Mouse (Mus musculus) neural tube, embryonic 13.5 days (tissue): ENCODE data around the gene Fam71f1. TPM values are rescaled to one million over a fixed set of nuclear protein-coding genes. Genes with fewer than 3 reads are reported as not detected.

Experiments used
- ATAC-seq: fragments of 200-750 bp; cut with Nextera tagmentation; 2 replicates; pipeline ENCODE4 v1.8.0; 2017; ENCODE audit warnings: low read depth, mild to moderate bottlenecking, moderate TSS enrichment, moderate library complexity
- H3K27ac ChIP-seq: fragments of 300-500 bp; sonication (generic); replicated peaks from 2 replicates; pipeline ENCODE4 v1.5.1; 2015; ENCODE audit warnings: moderate library complexity, mild to moderate bottlenecking, inconsistent platforms
- H3K27me3 ChIP-seq: fragments of 300-500 bp; sonication (generic); 2 replicates; pipeline ENCODE4 v1.6.1; 2015; ENCODE audit warnings: mild to moderate bottlenecking, inconsistent platforms
- H3K36me3 ChIP-seq: fragments of 300-500 bp; sonication (generic); 2 replicates; pipeline ENCODE4 v1.6.1; 2015; ENCODE audit warnings: mild to moderate bottlenecking, inconsistent platforms
- H3K4me1 ChIP-seq: fragments of 300-500 bp; sonication (generic); replicated peaks from 2 replicates; pipeline ENCODE4 v1.6.1; 2015; ENCODE audit warnings: inconsistent platforms
- H3K4me2 ChIP-seq: fragments of 300-500 bp; sonication (generic); 2 replicates; pipeline ENCODE4 v1.6.1; 2015; ENCODE audit warnings: inconsistent platforms, mild to moderate bottlenecking, moderate library complexity
- H3K4me3 ChIP-seq: fragments of 300-500 bp; sonication (generic); 2 replicates; pipeline ENCODE4 v1.5.1; 2015; ENCODE audit warnings: mild to moderate bottlenecking, inconsistent platforms
- H3K9ac ChIP-seq: fragments of 300-500 bp; sonication (generic); 2 replicates; pipeline ENCODE4 v1.6.1; 2015; ENCODE audit warnings: moderate library complexity, mild to moderate bottlenecking, inconsistent platforms
- H3K9me3 ChIP-seq: fragments of 300-500 bp; sonication (generic); 2 replicates; pipeline ENCODE4 v1.6.1; 2016; ENCODE audit warnings: inconsistent platforms
- WGBS: fragments of 180-500 bp; shearing (Covaris S2); methylation state at CpG from one replicate; pipeline ENCODE4 v1.1.7; 2015; 5-methylcytosine and 5-hydroxymethylcytosine counted together
- polyA plus RNA-seq: library from polyadenylated mRNA; unstranded; fragments of >200 nt; fragmentation: Nextera tagmentation; extraction: Ambion mirVana; gene quantifications from 2 replicates; pipeline ENCODE4 v1.2.1, GENCODE M21; 2015

Fam71f1 gene
- polyA plus RNA-seq, 1 experiment from 2014 or later = not detected

DNA sequence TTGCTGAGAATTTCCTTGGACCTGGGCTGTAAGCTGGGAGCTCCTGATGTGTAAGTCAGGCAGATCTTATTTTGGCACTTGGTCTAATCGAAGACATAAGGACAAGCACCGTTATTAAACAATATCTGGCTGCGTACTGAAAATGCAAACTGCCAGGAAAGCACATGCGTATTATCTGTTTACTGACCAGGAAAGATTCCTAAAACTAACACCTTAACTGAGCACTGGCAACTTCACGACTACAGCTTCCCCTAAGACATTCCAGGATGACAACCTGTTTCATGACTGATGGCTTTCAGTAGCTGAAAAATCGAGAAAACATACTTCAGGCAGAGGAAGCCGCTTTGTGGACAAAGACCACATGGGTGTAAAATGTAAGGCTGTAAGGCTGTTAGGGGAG is 28.2 kb downstream of the Fam71f1 start:
- H3K9me3 ChIP-seq = no peaks in the 10 kb centered on the region
- H3K4me2 ChIP-seq = peak overlapping the region; percentile 77
- H3K4me1 ChIP-seq = peaks cover 16% of the 10 kb centered on the region
- H3K27ac ChIP-seq = peak overlapping the region; percentile 86
- H3K9ac ChIP-seq = peak overlapping the region; percentile 76
- H3K27me3 ChIP-seq = no peaks in the 10 kb centered on the region
- peak overlapping the region; percentile 67 for H3K4me3 ChIP-seq
- H3K36me3 ChIP-seq = no peaks in the 10 kb centered on the region
- 36% methylated on average over 7 of the region's 7 CpGs for WGBS
- no peak for ATAC-seq

DNA sequence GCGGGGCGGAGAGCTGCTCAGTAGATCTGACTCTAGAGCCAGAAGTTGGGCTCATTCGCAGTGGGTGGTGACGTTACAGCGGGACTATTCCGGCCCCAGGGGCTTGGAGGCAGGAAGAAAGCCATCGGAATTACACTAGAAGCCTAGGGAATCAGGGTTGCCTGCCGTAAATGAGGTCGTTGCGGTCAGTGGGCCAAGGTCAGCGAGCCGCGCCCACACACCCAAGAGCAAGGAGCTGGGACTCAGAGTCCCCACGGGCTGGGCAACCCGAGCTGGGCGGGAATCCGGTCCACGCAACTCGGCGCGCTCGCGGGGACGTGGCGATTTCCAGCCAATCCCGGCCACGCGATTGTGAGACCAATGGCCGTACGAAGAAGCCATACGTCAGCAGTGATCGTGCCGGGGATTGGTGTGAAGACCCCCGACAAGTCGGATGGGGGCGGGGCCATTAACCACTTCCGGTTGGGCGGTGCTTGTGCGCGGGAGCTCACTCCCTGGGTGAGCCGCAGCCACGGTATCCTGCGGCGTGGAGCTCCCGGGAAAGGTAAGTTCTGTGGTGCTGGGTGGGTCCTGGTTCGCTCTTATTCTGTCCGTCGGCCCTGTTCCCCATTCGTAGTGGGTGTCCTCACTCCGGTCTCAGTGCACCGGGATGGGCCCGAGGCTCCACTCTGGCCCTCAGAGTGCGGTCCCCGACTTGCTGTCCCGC is 28.9 kb downstream of the Fam71f1 start, which contains the start of gene Calu:
Gene Calu, plus strand, starts transcription at position 405 of the 706 bp plus-strand sequence.
- under 1% methylated on average over 55 of the region's 55 CpGs for WGBS
- Histone ChIP-seq H3K4me3 (peak within 1 kb of the TSS; percentile 67), H3K27ac (peak within 1 kb of the TSS; percentile 86), H3K4me2 (peak within 1 kb of the TSS; percentile 77), H3K9me3 (no peaks in the 10 kb centered on the region), H3K27me3 (no peaks in the 10 kb centered on the region), H3K4me1 (peaks cover 16% of the 10 kb centered on the region), H3K36me3 (no peaks in the 10 kb centered on the region), H3K9ac (peak within 1 kb of the TSS; percentile 81)
- ATAC-seq = peak; percentile 99

DNA sequence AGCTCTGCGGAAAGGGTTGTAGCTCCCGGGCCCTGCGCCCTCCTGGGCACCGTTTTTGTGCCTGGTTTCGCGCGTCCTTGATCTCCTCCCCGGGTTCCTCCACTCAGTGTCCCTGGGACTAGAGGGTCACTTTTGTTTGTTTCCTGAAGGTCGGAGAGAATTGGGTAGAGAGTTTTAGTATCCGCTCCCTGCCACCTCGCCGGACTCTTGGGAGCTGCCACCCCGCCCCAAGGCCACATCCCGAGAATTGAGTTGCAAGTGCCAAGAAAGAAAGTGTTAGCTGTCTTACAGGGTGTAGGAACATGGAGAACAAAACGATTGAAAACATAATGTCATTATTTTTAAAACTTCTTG is 29.4 kb downstream of the Fam71f1 start:
- no peaks in the 10 kb centered on the region for H3K9me3 ChIP-seq
- no peaks in the 10 kb centered on the region for H3K36me3 ChIP-seq
- H3K9ac ChIP-seq = peak overlapping the region; percentile 81
- WGBS = under 1% methylated on average over 15 of the region's 15 CpGs
- H3K4me3 ChIP-seq = peak overlapping the region; percentile 67
- peaks cover 16% of the 10 kb centered on the region for H3K4me1 ChIP-seq
- H3K4me2 ChIP-seq = peak overlapping the region; percentile 74
- ATAC-seq = no peak; the same call in 1 of the 2 replicates
- H3K27me3 ChIP-seq = no peaks in the 10 kb centered on the region
- peak overlapping the region; percentile 78 for H3K27ac ChIP-seq

DNA sequence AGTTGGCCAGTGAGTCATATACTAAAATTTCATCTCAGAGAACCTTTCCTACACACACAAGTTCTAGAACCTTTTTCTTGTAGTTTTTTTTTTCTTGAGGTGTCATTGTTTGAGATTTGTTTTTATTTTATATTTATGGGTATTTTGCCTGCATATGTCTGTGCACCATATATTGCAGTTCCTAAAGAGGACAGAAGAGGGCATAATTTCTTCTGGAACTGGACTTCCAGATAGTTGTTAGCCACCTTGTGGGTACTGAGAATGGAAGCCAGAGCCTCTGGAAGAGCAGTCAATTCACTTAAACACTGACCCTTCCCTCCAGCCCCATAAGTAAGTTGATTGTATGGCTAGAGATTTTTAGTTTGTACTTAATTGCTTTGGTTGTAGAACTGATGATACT is 32.7 kb downstream of the Fam71f1 start:
- H3K9ac ChIP-seq = no peak overlapping the region
- no peak for ATAC-seq
- H3K9me3 ChIP-seq = no peaks in the 10 kb centered on the region
- peaks cover 4% of the 10 kb centered on the region; the same call in 1 of the 2 replicates for H3K36me3 ChIP-seq
- no peak overlapping the region for H3K27ac ChIP-seq
- no peaks in the 10 kb centered on the region for H3K27me3 ChIP-seq
- H3K4me3 ChIP-seq = no peak overlapping the region
- no peak overlapping the region for H3K4me2 ChIP-seq
- peaks cover 16% of the 10 kb centered on the region for H3K4me1 ChIP-seq

DNA sequence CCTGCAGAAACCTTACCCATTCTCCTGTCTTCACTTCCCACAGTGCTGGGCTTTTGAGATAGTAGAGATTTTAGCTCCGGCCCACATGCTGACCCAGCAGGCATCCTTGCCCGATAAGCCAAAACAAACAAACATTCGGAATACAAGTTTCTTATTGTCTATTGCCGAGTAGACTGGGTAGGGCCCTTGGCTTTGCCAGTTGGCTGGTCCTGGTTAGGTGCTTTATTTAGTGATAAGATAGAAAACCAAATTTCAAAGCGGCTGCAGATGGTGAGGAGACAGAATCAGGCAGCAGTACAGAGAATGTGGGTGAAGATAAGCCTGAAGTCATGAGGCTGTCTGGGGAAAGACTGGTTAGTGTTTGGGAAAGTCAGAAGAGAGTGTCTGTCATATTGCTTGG is 33.9 kb downstream of the Fam71f1 start:
- no peaks in the 10 kb centered on the region for H3K27me3 ChIP-seq
- no peak overlapping the region for H3K9ac ChIP-seq
- peaks cover 13% of the 10 kb centered on the region for H3K36me3 ChIP-seq
- H3K4me2 ChIP-seq = no peak overlapping the region
- no peak for ATAC-seq
- no peak overlapping the region for H3K27ac ChIP-seq
- no peaks in the 10 kb centered on the region for H3K9me3 ChIP-seq
- H3K4me3 ChIP-seq = no peak overlapping the region
- WGBS = 61% methylated on average over 5 of the region's 5 CpGs
- peaks cover 9% of the 10 kb centered on the region for H3K4me1 ChIP-seq

DNA sequence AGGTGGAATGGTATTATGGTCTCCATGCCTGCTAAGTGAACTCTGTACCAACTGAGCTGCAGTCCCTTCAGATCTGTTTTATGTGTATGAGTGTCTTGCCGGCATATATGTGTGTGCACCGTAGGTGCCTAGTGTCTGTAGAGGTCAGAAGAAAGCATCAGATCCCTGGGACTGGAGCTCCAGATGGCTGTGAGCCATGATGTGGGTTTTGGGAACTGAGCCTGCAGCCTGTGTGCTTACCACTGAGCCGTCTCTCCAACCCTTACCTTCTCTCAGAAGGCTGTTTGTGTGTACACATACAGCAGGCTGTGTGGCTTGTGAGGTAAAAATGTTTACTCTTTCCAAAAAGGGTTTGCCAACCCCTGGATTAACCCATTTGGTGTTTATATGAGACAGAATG is 40.4 kb downstream of the Fam71f1 start:
- no peak overlapping the region for H3K4me2 ChIP-seq
- H3K27ac ChIP-seq = no peak overlapping the region
- ATAC-seq = no peak
- H3K36me3 ChIP-seq = peaks cover 29% of the 10 kb centered on the region
- no peak overlapping the region for H3K9ac ChIP-seq
- H3K4me1 ChIP-seq = peaks cover 10% of the 10 kb centered on the region; the same call in 1 of the 2 replicates
- WGBS = 91% methylated on average over 3 of the region's 3 CpGs
- H3K4me3 ChIP-seq = no peak overlapping the region
- H3K9me3 ChIP-seq = no peaks in the 10 kb centered on the region
- H3K27me3 ChIP-seq = no peaks in the 10 kb centered on the region

DNA sequence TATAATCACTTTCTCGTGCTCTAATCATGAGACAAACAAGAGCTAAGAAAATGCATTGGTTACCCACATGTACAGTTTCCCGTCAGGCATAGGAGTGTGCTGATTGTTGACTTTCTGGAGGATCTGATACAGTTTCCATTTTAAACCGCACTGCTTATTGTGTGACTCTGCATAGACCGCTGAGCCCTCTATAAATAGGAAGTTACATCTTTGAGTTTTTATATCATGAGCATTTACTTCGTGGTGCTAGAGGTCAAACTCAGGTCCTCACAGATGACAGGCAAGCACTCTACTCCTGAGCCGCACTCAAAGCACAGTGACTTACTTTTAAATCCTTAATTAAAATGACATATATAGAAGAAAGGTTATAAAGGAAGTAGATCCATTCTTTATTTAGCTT is 41.3 kb downstream of the Fam71f1 start:
- Histone ChIP-seq H3K36me3 (peaks cover 29% of the 10 kb centered on the region), H3K4me2 (no peak overlapping the region), H3K27ac (no peak overlapping the region), H3K9ac (no peak overlapping the region), H3K9me3 (no peaks in the 10 kb centered on the region), H3K27me3 (no peaks in the 10 kb centered on the region), H3K4me1 (peaks cover 10% of the 10 kb centered on the region; the same call in 1 of the 2 replicates), H3K4me3 (no peak overlapping the region)
- no peak for ATAC-seq
- 90% methylated on average over 6 of the region's 6 CpGs for WGBS

DNA sequence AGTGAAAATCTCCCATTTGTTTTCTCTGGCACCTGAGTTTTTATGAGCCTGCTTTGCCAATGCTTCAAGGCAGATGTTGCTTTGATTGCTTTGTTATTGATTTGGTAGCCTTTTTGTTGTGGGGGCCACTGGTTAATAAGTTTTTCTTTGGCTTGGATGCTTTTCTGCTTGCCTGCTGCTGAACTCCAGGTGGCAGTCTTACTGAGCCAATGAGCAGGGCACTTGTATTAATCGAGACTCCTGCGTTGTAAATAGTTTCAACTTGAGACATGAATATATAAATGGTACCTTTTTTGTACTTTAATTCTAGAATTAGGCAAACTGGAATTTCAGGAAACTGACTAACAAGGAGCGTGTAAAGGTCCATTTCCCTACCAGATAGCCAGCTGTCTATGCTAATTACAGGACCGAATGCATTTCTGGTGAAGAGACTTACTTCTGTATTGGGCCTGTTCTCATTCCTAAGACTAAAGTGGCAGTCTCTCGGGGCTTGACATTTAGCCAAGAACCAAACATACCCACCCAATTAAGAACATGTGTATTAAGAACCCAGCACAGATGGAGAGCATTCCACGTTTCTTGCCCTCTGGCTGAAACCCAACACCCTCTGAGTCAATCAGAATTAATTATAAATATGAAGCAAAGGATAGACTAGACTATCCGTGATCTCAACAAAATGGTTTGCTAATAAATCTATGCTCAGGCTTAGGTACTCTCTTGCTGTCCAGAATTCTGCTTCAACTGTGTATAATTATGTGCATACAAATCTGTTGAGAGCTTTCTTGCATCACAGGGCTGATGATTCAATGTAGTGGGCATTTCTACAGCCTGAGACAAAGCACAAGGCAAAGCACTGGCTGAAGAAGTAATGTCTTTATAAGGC is 43.5 kb downstream of the Fam71f1 start:
- no peak overlapping the region for H3K4me2 ChIP-seq
- no peak overlapping the region for H3K9ac ChIP-seq
- H3K27ac ChIP-seq = peak overlapping the region; percentile 33; the same call in 1 of the 2 replicates
- peaks cover 34% of the 10 kb centered on the region for H3K36me3 ChIP-seq
- no peak for ATAC-seq
- WGBS = 58% methylated on average over 7 of the region's 7 CpGs
- H3K4me1 ChIP-seq = peaks cover 10% of the 10 kb centered on the region; the same call in 1 of the 2 replicates
- no peaks in the 10 kb centered on the region for H3K27me3 ChIP-seq
- H3K4me3 ChIP-seq = no peak overlapping the region
- no peaks in the 10 kb centered on the region for H3K9me3 ChIP-seq

DNA sequence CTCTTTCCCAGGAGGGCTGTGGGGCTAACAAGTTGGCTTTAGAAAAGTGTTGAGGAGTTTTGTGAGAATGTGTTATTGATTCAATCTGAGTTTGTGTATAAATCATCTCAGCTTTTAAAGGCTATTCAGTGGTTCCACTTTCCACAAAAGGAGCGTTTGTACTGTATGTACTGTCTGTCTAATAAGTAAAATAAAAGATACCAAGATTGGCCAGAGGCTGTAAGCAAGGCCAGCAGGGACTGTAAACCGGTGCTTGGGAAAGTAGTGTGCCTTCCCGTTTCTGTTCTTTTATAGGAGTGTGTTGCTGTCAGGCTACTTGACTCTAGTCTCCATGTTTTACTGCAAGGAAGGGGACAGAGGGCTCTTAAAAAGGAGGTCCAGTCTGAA is 44.2 kb downstream of the Fam71f1 start:
- WGBS = 75% methylated on average over 3 of the region's 3 CpGs
- Histone ChIP-seq H3K9me3 (no peaks in the 10 kb centered on the region), H3K4me3 (no peak overlapping the region), H3K9ac (no peak overlapping the region), H3K36me3 (peaks cover 35% of the 10 kb centered on the region), H3K4me1 (peaks cover 10% of the 10 kb centered on the region; the same call in 1 of the 2 replicates), H3K4me2 (no peak overlapping the region), H3K27me3 (no peaks in the 10 kb centered on the region), H3K27ac (0 out of 2 replicates have a peak overlapping the region, but pooled peaks have one; percentile 33)
- ATAC-seq = no peak

DNA sequence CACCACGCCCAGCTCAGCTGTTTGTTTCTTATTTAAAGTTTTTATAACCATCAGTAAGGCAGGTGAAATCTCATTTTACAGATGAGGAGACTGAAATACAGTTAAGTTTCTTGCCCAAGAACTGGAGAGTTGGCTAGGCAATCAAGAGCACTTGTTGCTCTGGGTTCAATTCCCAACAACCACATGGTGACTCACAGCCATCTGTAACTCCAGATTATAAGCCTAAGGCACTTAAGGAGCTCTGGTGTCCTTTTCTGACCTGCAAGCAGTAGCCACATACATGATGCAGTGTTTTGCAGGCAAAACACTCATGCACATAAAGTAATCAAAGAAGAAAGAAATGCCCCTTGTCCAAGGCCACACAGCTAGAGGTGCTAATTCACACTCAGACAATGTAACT is 46.3 kb downstream of the Fam71f1 start:
- Histone ChIP-seq H3K4me3 (no peak overlapping the region), H3K36me3 (peaks cover 39% of the 10 kb centered on the region), H3K9me3 (no peaks in the 10 kb centered on the region), H3K4me1 (peaks cover 10% of the 10 kb centered on the region; the same call in 1 of the 2 replicates), H3K4me2 (no peak overlapping the region), H3K27me3 (no peaks in the 10 kb centered on the region), H3K9ac (no peak overlapping the region), H3K27ac (no peak overlapping the region)
- 93% methylated on average over 1 of the region's 1 CpGs for WGBS
- no peak for ATAC-seq

DNA sequence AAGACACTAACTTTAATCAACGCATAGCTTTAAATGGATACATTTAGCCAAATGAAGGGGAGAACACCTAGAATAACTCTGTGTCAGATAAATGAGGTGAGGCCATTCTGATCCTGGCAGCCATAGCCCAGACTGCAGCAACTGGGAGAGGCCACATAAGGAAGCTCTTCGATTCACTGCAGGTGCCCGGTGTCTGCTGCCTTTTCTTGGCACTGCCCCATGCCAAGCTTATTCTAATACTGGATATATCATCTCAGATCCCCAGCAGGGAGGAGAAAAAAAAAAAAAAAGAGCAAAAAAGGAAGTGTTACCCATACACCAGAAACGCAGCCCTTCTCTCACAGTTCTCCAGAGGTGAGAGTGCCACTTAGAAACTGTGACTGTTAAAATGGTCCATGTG is 58.4 kb downstream of the Fam71f1 start:
- H3K9me3 ChIP-seq = no peaks in the 10 kb centered on the region
- no peaks in the 10 kb centered on the region for H3K4me1 ChIP-seq
- H3K4me3 ChIP-seq = no peak overlapping the region
- ATAC-seq = no peak
- H3K9ac ChIP-seq = no peak overlapping the region
- H3K27me3 ChIP-seq = no peaks in the 10 kb centered on the region
- WGBS = 96% methylated on average over 4 of the region's 4 CpGs
- H3K4me2 ChIP-seq = no peak overlapping the region
- peaks cover 73% of the 10 kb centered on the region for H3K36me3 ChIP-seq
- no peak overlapping the region for H3K27ac ChIP-seq

DNA sequence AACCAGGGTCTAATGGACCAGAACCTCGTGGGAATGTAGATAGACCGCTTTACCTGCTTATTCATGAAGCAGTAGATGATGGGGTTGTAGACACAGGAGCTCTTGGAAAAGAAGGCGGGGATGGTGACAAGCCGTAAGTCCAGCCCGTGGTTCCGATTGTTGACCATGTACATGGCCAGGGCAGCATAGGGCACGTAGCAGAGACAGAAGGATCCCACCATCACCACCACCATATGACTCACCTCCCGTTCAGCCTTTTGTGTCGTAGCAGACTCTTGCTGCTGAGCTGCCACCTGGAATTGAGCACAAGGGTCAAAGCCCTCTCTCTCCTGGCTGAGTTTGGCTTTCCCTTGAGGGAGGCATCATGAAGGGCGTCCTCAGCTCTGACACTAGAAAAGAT is 59.7 kb downstream of the Fam71f1 start:
- H3K27ac ChIP-seq = no peak overlapping the region
- H3K4me3 ChIP-seq = no peak overlapping the region
- H3K9me3 ChIP-seq = no peaks in the 10 kb centered on the region
- H3K4me2 ChIP-seq = no peak overlapping the region
- no peak for ATAC-seq
- H3K9ac ChIP-seq = no peak overlapping the region
- H3K4me1 ChIP-seq = no peaks in the 10 kb centered on the region
- H3K27me3 ChIP-seq = no peaks in the 10 kb centered on the region
- peaks cover 60% of the 10 kb centered on the region for H3K36me3 ChIP-seq
- 96% methylated on average over 10 of the region's 10 CpGs for WGBS
